Mouse (Mus musculus) liver, adult 2 months (tissue): Measurements from ENCODE around the gene Rnd2. TPM values are rescaled to one million over a fixed set of nuclear protein-coding genes. Genes with fewer than 3 reads are reported as not detected.
A peak's percentile ranks its signal among the peaks of the same experiment; 100 is the strongest.
"Not testable (repeated sequence)": the region's sequence is repeated elsewhere in the genome, so short reads cannot be mapped to it uniquely, and the experiment has no call there.

Experiments used
- DNase-seq: peaks from one replicate; pipeline ENCODE4 v3.0.0-alpha.2; 2011; ENCODE audit warnings: low read depth, low spot score; ENCODE audit errors: extremely low read depth
- H3K27ac ChIP-seq: fragments of 200-500 bp; replicated peaks from 2 replicates; pipeline ENCODE4 v1.5.1; 2012; ENCODE audit warnings: low read depth, mild to moderate bottlenecking, control low read depth, inconsistent platforms, low read length; ENCODE audit not compliant: insufficient read depth
- H3K27me3 ChIP-seq: fragments of 200-500 bp; 2 replicates; pipeline ENCODE4 v1.6.1; 2012; ENCODE audit warnings: mild to moderate bottlenecking, moderate library complexity, low read length, inconsistent platforms; ENCODE audit not compliant: control insufficient read depth, insufficient read depth
- H3K36me3 ChIP-seq: fragments of 200-500 bp; 2 replicates; pipeline ENCODE4 v1.6.1; 2012; ENCODE audit warnings: low read length, inconsistent platforms; ENCODE audit not compliant: control insufficient read depth, insufficient read depth
- H3K4me1 ChIP-seq: fragments of 200-500 bp; 2 replicates; pipeline ENCODE4 v1.6.1; 2011; ENCODE audit warnings: low read length; ENCODE audit not compliant: control insufficient read depth, insufficient read depth
- H3K4me3 ChIP-seq: fragments of 200-500 bp; 2 replicates; pipeline ENCODE4 v1.5.1; 2011; ENCODE audit warnings: low read depth, mild to moderate bottlenecking, control low read depth, low read length, moderate library complexity; ENCODE audit not compliant: insufficient read depth
- H3K79me2 ChIP-seq: fragments of 200-500 bp; 2 replicates; pipeline ENCODE4 v1.6.1; 2012; ENCODE audit warnings: inconsistent platforms, mild to moderate bottlenecking, low read length, moderate library complexity; ENCODE audit not compliant: control insufficient read depth, insufficient read depth
- H3K9ac ChIP-seq: fragments of 200-500 bp; 2 replicates; pipeline ENCODE4 v1.6.1; 2012; ENCODE audit warnings: low read depth, mild to moderate bottlenecking, control low read depth, inconsistent platforms, low read length
- CTCF ChIP-seq: fragments of 200-500 bp; IDR thresholded peaks from 2 replicates; pipeline ENCODE4 v1.5.1; 2011; ENCODE audit warnings: low read depth, low read length, control low read depth
- POLR2A ChIP-seq: fragments of 200-500 bp; IDR thresholded peaks from 2 replicates; pipeline ENCODE4 v1.6.1; 2011; ENCODE audit warnings: low read length, control low read depth; ENCODE audit not compliant: insufficient read depth; ENCODE audit errors: extremely low read depth
- WGBS: fragments of 180-500 bp; shearing (Covaris S2); methylation state at CpG from one replicate; pipeline ENCODE4 v1.1.7; 2018; 5-methylcytosine and 5-hydroxymethylcytosine counted together
- polyA plus RNA-seq: library from polyadenylated mRNA; depleted of rRNA; stranded (reverse); fragments of >200 nt; gene quantifications from 2 replicates; pipeline ENCODE4 v1.2.3, GENCODE M21; 2012
- total RNA-seq: library from RNA; depleted of rRNA; stranded (reverse); fragments of >200 nt; gene quantifications from 2 replicates; pipeline ENCODE4 v1.2.3, GENCODE M21; 2014

Rnd2 gene
- total and polyA plus RNA-seq, 2 experiments, result 8.0 to 18.9 TPM

DNA sequence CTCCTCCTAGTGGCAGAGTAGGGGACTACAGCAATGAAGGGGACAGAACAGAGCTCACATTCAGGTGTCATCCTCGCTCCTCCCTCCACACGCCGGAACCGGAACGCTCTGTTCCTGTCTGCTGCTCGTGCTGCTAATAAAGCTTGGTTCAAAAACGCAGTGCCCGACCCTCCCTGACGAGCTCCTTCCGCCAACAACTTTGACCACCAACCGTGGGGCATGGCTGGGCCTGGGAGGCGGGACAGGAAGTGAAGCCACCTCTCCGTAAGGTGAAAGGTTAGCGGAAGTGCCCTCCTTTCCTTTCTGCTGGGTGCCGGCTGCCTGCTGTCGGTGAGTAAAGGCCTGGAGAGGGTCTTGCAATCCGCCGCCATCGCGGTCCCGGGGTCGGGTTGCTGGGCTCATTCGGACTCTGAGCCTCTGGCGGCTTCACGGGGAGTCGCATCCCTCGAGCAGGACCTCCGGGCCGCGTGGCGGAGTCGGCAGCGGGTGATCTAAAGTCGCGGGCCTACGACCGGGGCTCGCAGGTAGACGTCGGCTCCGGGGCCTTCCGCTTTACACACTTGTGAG lies 22.6 kb upstream of the Rnd2 start, which contains the start of gene Rpl27:
Rpl27 (plus strand) TSS at position 172 of the 567 bp plus-strand sequence.
- WGBS, result under 1% methylated on average over 42 of the region's 42 CpGs
- Histone ChIP-seq H3K79me2 (peaks cover 8% of the 10 kb centered on the region; the same call in 1 of the 2 replicates), H3K4me3 (peak within 1 kb of the TSS; percentile 77), H3K27ac (peak within 1 kb of the TSS; percentile 59), H3K27me3 (no peaks in the 10 kb centered on the region), H3K36me3 (peaks cover 17% of the 10 kb centered on the region), H3K4me1 (peaks cover 10% of the 10 kb centered on the region), H3K9ac (peak within 1 kb of the TSS; percentile 82)
- TF ChIP-seq CTCF, result peak; percentile 70
- peak; percentile 58; the same call in 1 of the 2 replicates for TF ChIP-seq POLR2A
- peak; percentile 99 for DNase-seq

- under 1% methylated on average over 14 of the region's 14 CpGs for WGBS
- TF ChIP-seq POLR2A (no peak), CTCF (no peak)
These were observed 22.0 kb upstream of the Rnd2 start for GRCm38 (mm10) chr11:101442760-101443159.

GRCm38 (mm10) chr11:101446319-101446718 lies 18.5 kb upstream of the Rnd2 start:
- TF ChIP-seq POLR2A (no peak), CTCF (no peak)
- H3K27ac ChIP-seq, result no peak overlapping the region
- DNase-seq, result no peak

More at GRCm38 (mm10) chr11:101442760-101443159, 22.0 kb upstream of the Rnd2 start:
- DNase-seq, result peak; percentile 19
- Histone ChIP-seq H3K27ac (peak overlapping the region; percentile 59), H3K9ac (peak overlapping the region; percentile 82), H3K79me2 (peaks cover 8% of the 10 kb centered on the region; the same call in 1 of the 2 replicates), H3K27me3 (no peaks in the 10 kb centered on the region), H3K4me1 (peaks cover 10% of the 10 kb centered on the region), H3K4me3 (peak overlapping the region; percentile 77), H3K36me3 (peaks cover 17% of the 10 kb centered on the region)

DNA sequence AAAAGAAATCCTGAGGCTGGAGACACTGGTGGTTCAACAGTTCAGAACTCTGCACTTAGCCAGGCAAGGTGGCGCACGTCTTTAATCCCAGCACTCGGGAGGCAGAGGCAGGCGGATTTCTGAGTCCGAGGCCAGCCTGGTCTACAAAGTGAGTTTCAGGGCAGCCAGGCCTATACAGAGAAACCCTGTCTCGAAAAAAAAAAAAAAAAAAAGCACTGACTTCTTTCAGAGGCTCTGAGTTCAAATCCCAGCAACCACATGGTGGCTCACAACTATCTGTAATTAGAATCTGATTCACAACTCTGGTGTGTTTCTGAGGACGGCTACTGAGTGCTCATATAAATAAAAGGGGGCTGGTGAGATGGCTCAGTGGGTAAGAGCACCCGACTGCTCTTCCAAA lies 17.9 kb upstream of the Rnd2 start:
- Histone ChIP-seq H3K4me1 (peaks cover 22% of the 10 kb centered on the region), H3K36me3 (peaks cover 17% of the 10 kb centered on the region), H3K79me2 (peaks cover 15% of the 10 kb centered on the region; the same call in 1 of the 2 replicates)
- DNase-seq, H3K4me3 ChIP-seq, H3K27me3 ChIP-seq, H3K27ac ChIP-seq, H3K9ac ChIP-seq: not testable (repeated sequence)
- WGBS, result 90% methylated on average over 8 of the region's 8 CpGs

More at GRCm38 (mm10) chr11:101446319-101446718, 18.5 kb upstream of the Rnd2 start:
- WGBS, result 91% methylated on average over 1 of the region's 1 CpGs
- no peak overlapping the region for H3K9ac ChIP-seq
- H3K4me1 ChIP-seq, result peaks cover 17% of the 10 kb centered on the region
- H3K36me3 ChIP-seq, result peaks cover 17% of the 10 kb centered on the region
- H3K79me2 ChIP-seq, result peaks cover 15% of the 10 kb centered on the region; the same call in 1 of the 2 replicates
- no peak overlapping the region for H3K4me3 ChIP-seq
- no peaks in the 10 kb centered on the region for H3K27me3 ChIP-seq

DNA sequence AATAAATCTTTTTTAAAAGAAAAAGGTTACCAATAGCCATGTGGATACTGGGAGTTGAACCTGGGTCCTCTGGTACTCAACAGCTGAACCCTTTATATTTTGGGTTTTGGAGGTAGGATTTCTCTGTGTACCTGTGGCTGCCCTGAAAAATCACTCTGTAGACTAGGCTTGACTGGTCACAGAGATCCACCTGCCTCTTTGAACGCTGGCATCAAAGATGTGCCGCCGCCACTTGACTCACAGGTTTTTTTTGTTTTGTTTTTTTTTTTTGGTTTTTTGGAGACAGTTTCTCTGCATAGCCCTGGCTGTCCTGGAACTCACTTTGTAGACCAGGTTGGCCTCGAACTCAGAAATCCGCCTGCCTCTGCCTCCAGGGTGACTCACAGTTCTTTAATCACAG lies 17.0 kb upstream of the Rnd2 start:
- TF ChIP-seq POLR2A (no peak), CTCF (no peak)
- Histone ChIP-seq H3K27ac (0 out of 2 replicates have a peak overlapping the region, but pooled peaks have one; percentile 7), H3K9ac (no peak overlapping the region), H3K36me3 (peaks cover 17% of the 10 kb centered on the region), H3K4me1 (peaks cover 30% of the 10 kb centered on the region), H3K27me3 (no peaks in the 10 kb centered on the region), H3K79me2 (peaks cover 10% of the 10 kb centered on the region; the same call in 1 of the 2 replicates), H3K4me3 (no peak overlapping the region)
- no peak for DNase-seq
- 85% methylated on average over 5 of the region's 5 CpGs for WGBS

GRCm38 (mm10) chr11:101448274-101448746 lies 16.5 kb upstream of the Rnd2 start, which contains the start of gene Ifi35:
TSS of gene Ifi35 (plus strand) at chr11:101448407.
- Histone ChIP-seq H3K4me3 (peak within 1 kb of the TSS; percentile 61), H3K9ac (peak within 1 kb of the TSS; percentile 76), H3K27me3 (no peaks in the 10 kb centered on the region), H3K36me3 (peaks cover 17% of the 10 kb centered on the region), H3K4me1 (peaks cover 29% of the 10 kb centered on the region), H3K27ac (peak within 1 kb of the TSS; percentile 77), H3K79me2 (peaks cover 7% of the 10 kb centered on the region; the same call in 1 of the 2 replicates)
- 2% methylated on average over 10 of the region's 10 CpGs for WGBS
- peak; percentile 43; the same call in 1 of the 2 replicates for TF ChIP-seq POLR2A
- no peak for TF ChIP-seq CTCF
- peak; percentile 90 for DNase-seq
